Mouse (Mus musculus): ENCODE data around the gene Luzp4. TPM values are rescaled to one million over a fixed set of nuclear protein-coding genes. Genes with fewer than 3 reads are reported as not detected.

Gene Luzp4
- polyA plus RNA-seq (2017; shearing (Covaris generic)) = not detected

GRCm38 (mm10) chrX:148857340-148857739 is at the start of gene Luzp4:
Gene Luzp4 (plus strand): TSS chrX:148857640.

Other genes starting within 250 kb of the Luzp4 start
- gene Gm8334, start 242.5 kb upstream of the Luzp4 start, polyA plus RNA-seq (2017; shearing (Covaris generic)) = not detected
- not detected for gene Gm15127, start 194.0 kb upstream of the Luzp4 start, polyA plus RNA-seq (2017; shearing (Covaris generic))
- not detected for gene Ott, start 216.6 kb downstream of the Luzp4 start, polyA plus RNA-seq (2017; shearing (Covaris generic))

Measured in CD4-positive, CD25-positive, alpha-beta regulatory T cell, adult 9 weeks (primary cell).